Mouse (Mus musculus): Measurements from ENCODE around the gene Hhat. TPM values are rescaled to one million over a fixed set of nuclear protein-coding genes. Genes with fewer than 3 reads are reported as not detected.

Gene Hhat
- total RNA-seq, 2 experiments from 2014 or later: 0.81 to 1.3 TPM

DNA sequence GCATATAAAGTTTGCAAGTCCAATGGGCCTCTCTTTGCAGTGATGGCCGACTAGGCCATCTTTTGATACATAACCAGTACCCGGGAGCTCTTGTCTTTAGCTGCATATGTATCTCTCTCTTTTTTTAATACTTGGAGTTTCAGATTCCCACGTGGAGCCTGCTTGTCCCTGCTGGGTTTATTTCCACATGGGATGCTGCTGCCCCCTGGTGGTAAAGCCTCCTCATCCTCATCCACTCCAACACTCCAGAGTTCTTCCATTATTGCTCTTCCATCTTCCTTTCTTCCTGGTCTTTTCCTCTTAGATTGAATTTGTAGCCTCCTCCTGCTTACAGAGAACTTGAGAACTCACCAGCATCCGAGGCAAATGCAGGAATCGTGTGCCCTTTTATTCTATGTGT is 48.9 kb downstream of the Hhat start:
- H3K27ac ChIP-seq: no peak overlapping the region
- H3K4me3 ChIP-seq: no peak overlapping the region
- peak; percentile 65 to 82 for DNase-seq (ENCODE audit: extremely low spot score in 1 of 2, low spot score in 2 of 2)
- intact Hi-C loops (cut with DNase I): no loop called here
- TF ChIP-seq CTCF (IDR thresholded peaks at IDR 0.05): peak; percentile 79

DNA sequence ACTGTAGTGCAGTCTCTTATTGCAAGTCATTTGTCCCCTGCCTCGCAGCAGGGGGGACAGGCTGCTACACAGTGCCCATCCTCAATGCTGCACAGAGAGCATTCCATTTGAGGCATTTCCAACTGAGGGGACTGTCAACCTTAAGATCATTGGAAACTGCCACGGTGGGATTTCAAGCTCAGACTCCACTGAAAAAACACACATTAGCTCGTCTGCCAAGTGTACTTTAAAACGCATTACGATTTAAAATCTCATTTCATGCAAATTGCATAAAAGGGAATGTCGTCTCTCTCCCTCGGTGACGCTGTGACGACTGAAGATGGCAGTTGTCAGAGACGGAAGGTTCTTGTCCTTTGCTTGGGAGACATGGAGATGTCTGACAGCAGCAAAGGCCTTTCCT is 50.9 kb downstream of the Hhat start:
- Histone ChIP-seq H3K4me3 (no peak overlapping the region), H3K27ac (no peak overlapping the region)
- intact Hi-C loops (cut with DNase I): no loop called here
- DNase-seq (ENCODE audit: extremely low spot score in 1 of 2, low spot score in 2 of 2): no peak
- no peak for TF ChIP-seq CTCF (IDR thresholded peaks at IDR 0.05)

DNA sequence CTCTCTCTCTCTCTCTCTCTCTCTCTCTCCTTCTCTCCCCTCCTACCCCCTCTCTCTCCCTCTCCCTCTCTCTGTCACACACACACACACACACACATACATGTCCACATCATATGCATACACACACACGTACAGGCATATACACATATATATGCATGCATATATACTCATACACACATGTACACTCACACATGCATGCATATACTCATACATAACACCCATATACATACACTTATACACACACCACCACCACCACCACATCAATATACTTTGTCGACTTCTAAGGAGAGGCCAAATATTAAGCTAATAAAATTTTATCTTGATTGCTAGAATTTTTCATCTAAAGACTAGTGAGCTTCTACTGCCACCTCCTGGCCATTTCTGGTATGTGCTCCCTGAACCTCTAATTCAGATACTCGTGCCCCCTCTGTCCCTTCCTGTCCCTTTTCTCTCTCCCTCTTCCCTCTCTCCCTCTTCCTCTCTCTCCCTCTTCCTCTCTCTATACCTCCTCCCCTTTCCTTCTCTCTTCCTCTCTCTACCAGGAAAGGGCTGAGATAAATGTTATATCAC is 59.2 kb downstream of the Hhat start:
- intact Hi-C loops (cut with DNase I): loop anchor here (1.0 to 10.0 kb wide), 3 partner anchors 114 to 522 kb away; partner anchors contain the start of gene Kcnh1
- Histone ChIP-seq H3K27ac (no peak overlapping the region), H3K4me3 (no peak overlapping the region)
- peak; percentile 41 for DNase-seq (ENCODE audit: extremely low spot score in 1 of 2, low spot score in 2 of 2)
- peak; percentile 84 for TF ChIP-seq CTCF (IDR thresholded peaks at IDR 0.05)

DNA sequence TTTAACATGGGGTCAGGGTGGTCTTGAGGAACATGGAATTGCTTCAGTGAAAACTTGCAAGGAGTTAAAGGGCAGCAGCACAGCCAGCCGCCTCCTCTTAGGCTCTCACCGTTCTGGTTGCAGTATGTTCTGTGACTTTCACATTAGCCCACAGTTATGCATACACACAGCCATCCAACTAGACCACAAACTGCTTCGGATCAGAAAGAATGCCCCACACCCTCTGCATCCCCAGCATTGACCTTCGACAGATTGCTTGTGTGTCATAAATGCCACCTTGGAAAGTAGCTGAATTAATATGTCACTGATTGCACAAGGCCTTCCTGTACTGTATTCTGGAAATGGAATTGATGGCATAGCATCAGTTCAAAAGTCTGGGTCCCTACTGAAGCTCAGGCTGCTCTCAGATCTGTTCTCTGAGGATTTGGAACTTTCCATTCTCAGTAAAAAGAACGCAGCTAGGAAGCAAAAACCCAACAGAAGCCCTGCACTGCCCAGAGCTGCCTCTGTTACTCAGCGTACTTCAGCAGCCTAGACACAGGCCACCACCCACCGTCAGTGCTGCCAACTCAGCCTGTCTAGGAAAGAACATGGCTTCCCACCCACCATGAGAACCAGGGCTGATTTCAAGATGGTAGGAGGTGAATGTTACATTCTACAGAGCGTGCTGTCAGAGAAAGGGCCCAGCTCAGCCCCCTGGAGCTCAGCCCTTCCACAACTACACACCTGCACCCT is 70.5 kb downstream of the Hhat start:
- DNase-seq (ENCODE audit: extremely low spot score in 1 of 2, low spot score in 2 of 2): no peak
- H3K27ac ChIP-seq: no peak overlapping the region
- intact Hi-C loops (cut with DNase I): no loop called here
- H3K4me3 ChIP-seq: no peak overlapping the region
- no peak for TF ChIP-seq CTCF (IDR thresholded peaks at IDR 0.05)

DNA sequence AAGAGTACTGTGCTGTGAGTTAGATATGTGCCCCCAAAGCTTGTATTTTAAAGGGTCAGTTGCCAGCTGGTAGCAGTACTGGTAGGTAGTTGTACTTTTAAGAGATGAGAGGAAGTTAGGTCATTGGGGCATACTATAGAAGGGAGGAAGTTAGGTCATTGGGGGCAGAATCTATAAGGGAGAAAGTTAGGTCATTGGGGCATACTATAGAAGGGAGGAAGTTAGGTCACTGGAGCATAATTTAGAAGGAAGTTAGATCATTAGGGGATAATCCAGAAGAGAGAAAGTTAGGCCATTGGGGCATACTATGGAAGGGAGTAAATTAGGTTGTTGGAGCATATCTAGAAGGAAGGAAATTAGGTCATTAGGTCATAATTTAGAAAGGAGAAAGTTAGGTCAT is 71.9 kb downstream of the Hhat start:
- intact Hi-C loops (cut with DNase I): loop anchor here (5.0 kb wide), 1 partner anchor 77 kb away; no protein-coding TSS in a partner anchor
- TF ChIP-seq CTCF (IDR thresholded peaks at IDR 0.05): no peak
- DNase-seq (ENCODE audit: extremely low spot score in 1 of 2, low spot score in 2 of 2): no peak
- Histone ChIP-seq H3K27ac (no peak overlapping the region), H3K4me3 (no peak overlapping the region)

DNA sequence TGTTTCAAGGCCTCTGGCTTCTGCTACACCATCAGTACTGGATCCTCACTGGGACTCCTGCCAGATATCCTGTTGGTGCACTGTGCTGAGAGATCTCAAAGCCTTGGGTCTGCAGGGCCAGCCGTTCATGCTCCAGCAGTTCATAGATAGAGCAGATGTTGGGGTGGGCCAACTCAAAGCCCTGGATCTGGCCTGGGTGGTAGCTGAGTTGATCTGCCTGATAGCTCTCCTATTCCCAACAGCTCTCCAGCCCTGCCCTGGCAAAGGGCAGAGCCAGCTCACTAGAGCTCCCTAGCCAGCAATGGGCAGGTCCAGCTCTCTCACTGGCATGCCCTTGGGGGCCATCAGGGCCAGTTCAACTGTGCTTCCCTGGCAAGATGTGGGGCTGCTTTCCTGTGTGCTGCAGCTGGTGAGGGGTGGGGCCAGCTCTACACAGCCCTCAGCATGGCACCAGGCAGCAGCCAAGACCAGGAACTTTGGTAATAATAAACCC is 74.6 kb downstream of the Hhat start:
- no peak for DNase-seq (ENCODE audit: extremely low spot score in 1 of 2, low spot score in 2 of 2)
- intact Hi-C loops (cut with DNase I): loop anchor here (5.0 kb wide), 1 partner anchor 74 kb away; no protein-coding TSS in a partner anchor
- H3K27ac ChIP-seq: no peak overlapping the region
- TF ChIP-seq CTCF (IDR thresholded peaks at IDR 0.05): no peak
- H3K4me3 ChIP-seq: no peak overlapping the region

DNA sequence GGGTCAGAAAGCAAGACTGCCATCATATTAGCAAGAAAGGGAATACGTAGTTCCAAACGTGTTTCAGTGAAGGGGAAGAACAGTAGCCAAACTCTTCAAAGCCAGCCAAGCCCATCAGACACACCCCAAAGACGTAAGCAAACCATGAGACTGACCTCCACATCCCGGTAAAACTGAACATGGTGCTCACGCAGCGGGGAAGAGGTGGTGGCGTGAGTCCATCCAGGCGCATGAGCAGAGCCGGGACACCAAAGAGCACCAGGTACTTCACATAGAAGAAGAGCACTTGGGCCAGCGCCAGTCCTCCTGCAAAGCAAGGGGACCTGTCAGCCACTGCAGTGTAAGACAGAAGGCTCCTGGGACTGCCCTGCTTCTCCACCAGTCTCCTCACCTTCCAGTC is 77.4 kb downstream of the Hhat start:
- intact Hi-C loops (cut with DNase I): no loop called here
- no peak for TF ChIP-seq CTCF (IDR thresholded peaks at IDR 0.05)
- no peak for DNase-seq (ENCODE audit: extremely low spot score in 1 of 2, low spot score in 2 of 2)
- H3K4me3 ChIP-seq: no peak overlapping the region
- H3K27ac ChIP-seq: no peak overlapping the region

DNA sequence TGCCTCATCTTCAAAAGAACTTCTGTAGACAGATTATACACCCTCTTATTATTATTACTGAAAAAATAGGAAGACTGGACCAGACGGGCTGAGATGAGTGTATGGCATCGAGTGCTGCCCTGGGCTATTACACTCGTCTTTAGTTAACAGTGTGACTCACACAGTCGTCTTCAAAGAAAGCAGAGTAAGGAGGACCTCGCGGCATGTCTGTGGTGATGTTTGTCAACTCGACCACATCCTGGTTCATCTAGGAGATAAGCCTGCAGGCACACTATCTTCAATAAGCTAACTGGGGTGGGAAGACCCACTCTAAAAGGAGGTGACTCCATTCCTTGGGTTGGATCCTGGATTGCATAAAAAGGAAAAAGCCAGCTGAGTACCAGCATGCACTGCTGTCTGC is 78.0 kb downstream of the Hhat start:
- TF ChIP-seq CTCF (IDR thresholded peaks at IDR 0.05): no peak
- no peak overlapping the region for H3K4me3 ChIP-seq
- intact Hi-C loops (cut with DNase I): no loop called here
- no peak overlapping the region for H3K27ac ChIP-seq
- DNase-seq (ENCODE audit: extremely low spot score in 1 of 2, low spot score in 2 of 2): no peak

DNA sequence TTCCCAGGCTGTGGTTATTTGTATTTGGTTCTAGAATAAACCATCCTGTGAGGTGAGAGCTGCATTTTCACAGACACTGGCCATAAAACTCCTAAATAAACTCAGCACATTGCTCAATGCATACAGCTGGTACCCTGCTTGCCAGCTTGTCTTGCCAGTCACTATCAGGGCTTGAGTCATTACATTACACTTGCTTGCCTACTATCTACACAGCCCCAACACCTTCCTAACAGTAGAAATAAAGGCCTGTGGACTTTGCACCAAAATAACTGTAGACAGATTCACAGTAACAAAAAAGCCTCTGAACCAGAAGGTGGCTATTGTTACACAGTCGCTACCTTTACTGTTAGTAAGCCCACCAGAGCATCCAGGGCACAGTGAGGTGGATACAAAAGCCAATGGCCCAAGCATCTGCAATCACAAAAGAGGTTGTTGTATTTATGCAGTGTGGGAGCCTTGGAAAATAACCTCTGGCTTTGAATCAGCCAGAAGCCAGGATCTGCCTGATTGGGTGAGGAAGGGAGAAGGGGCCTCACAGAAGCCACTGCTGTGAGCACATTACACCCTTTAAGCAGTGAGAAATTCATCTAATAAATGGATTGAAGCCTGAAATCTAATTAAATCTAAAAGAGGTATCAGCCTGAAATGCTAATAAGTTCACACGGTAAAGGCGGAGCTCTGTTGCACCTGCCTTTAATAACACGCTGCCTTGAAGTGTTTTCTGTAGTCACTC is 88.6 kb downstream of the Hhat start:
- Histone ChIP-seq H3K27ac (no peak overlapping the region), H3K4me3 (no peak overlapping the region)
- intact Hi-C loops (cut with DNase I): no loop called here
- TF ChIP-seq CTCF (IDR thresholded peaks at IDR 0.05): no peak
- no peak for DNase-seq (ENCODE audit: extremely low spot score in 1 of 2, low spot score in 2 of 2)

DNA sequence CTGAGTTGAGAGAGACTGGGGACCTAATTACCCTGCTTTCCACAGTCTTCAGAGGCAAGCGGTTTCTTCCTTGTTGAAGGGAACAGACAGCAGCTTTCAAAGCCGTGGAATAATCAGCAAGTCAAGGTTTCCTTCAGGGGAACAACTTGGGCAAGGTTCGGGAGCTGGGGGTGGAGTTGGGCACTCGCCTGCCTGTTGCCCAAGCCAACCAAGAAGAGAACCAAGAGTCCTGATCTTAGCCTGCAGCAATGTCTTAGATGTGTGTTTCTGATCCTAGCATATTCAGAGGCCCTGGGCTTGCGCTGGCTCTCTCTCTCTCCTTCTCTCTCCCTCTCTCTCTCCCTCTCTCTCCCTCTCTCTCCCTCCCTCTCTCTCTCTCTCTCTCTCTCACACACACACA is 93.8 kb downstream of the Hhat start:
- Histone ChIP-seq H3K4me3 (no peak overlapping the region), H3K27ac (no peak overlapping the region)
- intact Hi-C loops (cut with DNase I): no loop called here
- no peak for TF ChIP-seq CTCF (IDR thresholded peaks at IDR 0.05)
- no peak for DNase-seq (ENCODE audit: extremely low spot score in 1 of 2, low spot score in 2 of 2)

DNA sequence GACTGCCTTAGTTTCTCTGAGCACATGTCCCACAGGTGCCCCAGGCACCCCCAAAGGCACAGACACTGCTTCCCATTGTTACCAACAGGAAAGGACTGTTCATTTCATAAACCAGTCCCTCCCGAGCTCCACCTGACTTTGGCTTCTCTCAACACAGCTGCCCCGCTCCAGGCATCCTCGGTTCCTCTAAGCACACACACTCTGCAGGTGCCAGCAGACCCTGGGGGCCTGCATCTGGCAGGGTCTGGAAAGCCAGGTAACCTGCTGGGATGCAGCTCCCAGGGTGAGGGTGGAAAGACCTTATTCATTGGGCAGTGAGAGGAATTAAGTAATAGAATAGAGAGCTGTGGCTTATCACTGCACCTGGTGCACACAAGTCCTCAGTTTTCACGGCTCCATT is 107.4 kb downstream of the Hhat start:
- no peak for DNase-seq (ENCODE audit: extremely low spot score in 1 of 2, low spot score in 2 of 2)
- H3K4me3 ChIP-seq: no peak overlapping the region
- no peak overlapping the region for H3K27ac ChIP-seq
- no peak for TF ChIP-seq CTCF (IDR thresholded peaks at IDR 0.05)
- intact Hi-C loops (cut with DNase I): no loop called here

DNA sequence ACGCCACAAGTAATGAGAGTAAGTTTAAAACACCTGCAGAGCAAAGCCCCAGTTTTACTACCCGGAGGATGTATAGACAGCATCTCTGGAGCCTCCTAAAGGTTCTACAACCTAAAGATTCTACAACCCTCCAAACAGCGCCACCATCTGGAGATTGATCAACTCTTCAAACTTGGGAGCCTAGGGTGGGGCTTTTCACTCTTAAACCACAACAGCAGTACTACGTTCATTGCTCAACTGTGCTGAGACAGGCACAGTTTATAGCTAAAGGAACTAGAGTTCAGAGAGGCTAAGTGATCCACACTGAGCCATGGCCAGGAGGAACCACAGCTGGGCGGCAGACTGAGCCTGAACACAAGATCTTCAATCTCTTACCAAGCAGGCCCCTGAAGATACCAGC is 107.9 kb downstream of the Hhat start:
- intact Hi-C loops (cut with DNase I): no loop called here
- Histone ChIP-seq H3K4me3 (no peak overlapping the region), H3K27ac (no peak overlapping the region)
- no peak for DNase-seq (ENCODE audit: extremely low spot score in 1 of 2, low spot score in 2 of 2)
- TF ChIP-seq CTCF (IDR thresholded peaks at IDR 0.05): no peak; the same call in none of the 2 replicates
